Mouse (Mus musculus) lung, adult 2 months (tissue): ENCODE results near the gene Ptpn1. TPM values are rescaled to one million over a fixed set of nuclear protein-coding genes. Genes with fewer than 3 reads are reported as not detected.

Experiments
- DNase-seq: peaks from one replicate; pipeline ENCODE4 v3.0.0; 2022
- H3K4me1 ChIP-seq: fragments of 200-500 bp; 2 replicates; pipeline ENCODE4 v1.6.1; 2011; ENCODE audit warnings: low read length; ENCODE audit not compliant: control insufficient read depth, insufficient read depth
- H3K4me3 ChIP-seq: fragments of 200-500 bp; replicated peaks from 2 replicates; pipeline ENCODE3; 2011; ENCODE audit warnings: low read depth, mild to moderate bottlenecking, control low read depth, low read length; ENCODE audit errors: extremely low read depth
- CTCF ChIP-seq: fragments of 200-500 bp; IDR thresholded peaks from 2 replicates; pipeline ENCODE4 v1.5.1; 2011; ENCODE audit warnings: mild to moderate bottlenecking, low read length, control low read depth; ENCODE audit not compliant: insufficient read depth
- POLR2A ChIP-seq: fragments of 200-500 bp; IDR thresholded peaks from 2 replicates; pipeline ENCODE4 v1.6.1; 2011; ENCODE audit warnings: low read depth, mild to moderate bottlenecking, control low read depth, low read length, borderline replicate concordance; ENCODE audit errors: extremely low read depth
- WGBS: fragments of 180-500 bp; shearing (Covaris S2); methylation state at CpG from one replicate; pipeline ENCODE4 v1.1.7; 2018; 5-methylcytosine and 5-hydroxymethylcytosine counted together
- polyA plus RNA-seq: library from polyadenylated mRNA; depleted of rRNA; stranded (reverse); fragments of >200 nt; gene quantifications from 2 replicates; pipeline ENCODE4 v1.2.3, GENCODE M21; 2012

The Ptpn1 gene
- polyA plus RNA-seq, 1 experiment = 65.9 TPM

GRCm38 (mm10) chr2:167978271-167978670 is 46.4 kb downstream of the Ptpn1 start:
- TF ChIP-seq POLR2A (no peak), CTCF (no peak)
- H3K4me1 ChIP-seq = peaks cover 19% of the 10 kb centered on the region
- H3K4me3 ChIP-seq = no peak overlapping the region
- peak; percentile 46 for DNase-seq
- 62% methylated on average over 10 of the region's 10 CpGs for WGBS

GRCm38 (mm10) chr2:167980391-167980790 is 48.5 kb downstream of the Ptpn1 start:
- TF ChIP-seq POLR2A (no peak), CTCF (no peak)
- Histone ChIP-seq H3K4me3 (no peak overlapping the region), H3K4me1 (peaks cover 11% of the 10 kb centered on the region; the same call in 1 of the 2 replicates)
- DNase-seq = no peak
- WGBS = 70% methylated on average over 10 of the region's 10 CpGs

- DNase-seq = peak; percentile 54
- H3K4me3 ChIP-seq = no peak overlapping the region
- TF ChIP-seq POLR2A (no peak), CTCF (peak; percentile 60)
- WGBS = 49% methylated on average over 9 of the region's 9 CpGs
- H3K4me1 ChIP-seq = peaks cover 6% of the 10 kb centered on the region; the same call in 1 of the 2 replicates
Measured at GRCm38 (mm10) chr2:167982646-167983045, 50.8 kb downstream of the Ptpn1 start.

GRCm38 (mm10) chr2:167984371-167984770 is 52.5 kb downstream of the Ptpn1 start:
- 83% methylated on average over 5 of the region's 5 CpGs for WGBS
- TF ChIP-seq CTCF = no peak
- TF ChIP-seq POLR2A = no peak
- no peak for DNase-seq
- Histone ChIP-seq H3K4me3 (no peak overlapping the region), H3K4me1 (no peaks in the 10 kb centered on the region)

DNA sequence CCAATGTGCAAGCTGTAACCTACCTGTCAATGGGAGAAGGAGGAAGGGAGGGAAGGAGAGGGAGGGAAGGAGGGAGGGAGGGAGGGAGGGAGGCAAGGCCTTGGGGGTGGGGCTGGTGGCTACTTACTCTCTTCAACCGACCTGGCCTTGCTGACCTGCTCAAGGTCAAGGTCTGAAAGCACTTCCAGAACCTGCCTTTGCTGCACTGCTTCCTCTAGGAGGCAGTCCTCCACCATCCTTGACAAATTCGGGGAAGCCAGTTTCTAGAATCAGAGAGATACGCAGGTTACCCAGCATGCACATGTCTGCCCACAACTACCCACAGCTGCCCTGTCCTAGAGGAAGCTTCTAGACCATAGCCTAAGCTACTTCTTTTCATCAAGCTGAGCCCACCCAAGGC is 53.1 kb downstream of the Ptpn1 start:
- DNase-seq = no peak
- no peak for TF ChIP-seq POLR2A
- peak; percentile 41; the same call in 1 of the 2 replicates for TF ChIP-seq CTCF
- 45% methylated on average over 3 of the region's 3 CpGs for WGBS
- H3K4me1 ChIP-seq = no peaks in the 10 kb centered on the region
- no peak overlapping the region for H3K4me3 ChIP-seq

GRCm38 (mm10) chr2:167986762-167987161 is 54.9 kb downstream of the Ptpn1 start:
- Histone ChIP-seq H3K4me3 (no peak overlapping the region), H3K4me1 (no peaks in the 10 kb centered on the region)
- no peak for DNase-seq
- peak; percentile 73 for TF ChIP-seq CTCF
- no peak for TF ChIP-seq POLR2A
- WGBS = 27% methylated on average over 7 of the region's 7 CpGs

- DNase-seq = no peak
- TF ChIP-seq CTCF (no peak), POLR2A (no peak)
- Histone ChIP-seq H3K4me3 (no peak overlapping the region), H3K4me1 (no peaks in the 10 kb centered on the region)
- WGBS = 73% methylated on average over 12 of the region's 12 CpGs
Measured at GRCm38 (mm10) chr2:167987640-167988039, 55.8 kb downstream of the Ptpn1 start.

GRCm38 (mm10) chr2:167989310-167989709 is 57.5 kb downstream of the Ptpn1 start:
- DNase-seq = no peak
- no peaks in the 10 kb centered on the region for H3K4me1 ChIP-seq
- no peak for TF ChIP-seq POLR2A
- no peak for TF ChIP-seq CTCF
- H3K4me3 ChIP-seq = no peak overlapping the region
- 37% methylated on average over 14 of the region's 14 CpGs for WGBS

- TF ChIP-seq POLR2A (no peak), CTCF (no peak)
- Histone ChIP-seq H3K4me3 (no peak overlapping the region), H3K4me1 (no peaks in the 10 kb centered on the region)
- no peak for DNase-seq
- 80% methylated on average over 13 of the region's 13 CpGs for WGBS
Measured at GRCm38 (mm10) chr2:167993260-167993659, 61.4 kb downstream of the Ptpn1 start.

GRCm38 (mm10) chr2:167995870-167996635 is 64.2 kb downstream of the Ptpn1 start:
- H3K4me1 ChIP-seq = no peaks in the 10 kb centered on the region
- WGBS = 52% methylated on average over 19 of the region's 19 CpGs
- TF ChIP-seq POLR2A = no peak
- no peak for TF ChIP-seq CTCF
- no peak overlapping the region for H3K4me3 ChIP-seq
- DNase-seq = no peak
